Mouse (Mus musculus): ENCODE data around the gene Akr1cl.

- TF ChIP-seq ZC3H11A (IDR thresholded peaks at IDR 0.05; ENCODE audit: borderline replicate concordance, low read depth, low read length) (no peak), CHD2 (IDR thresholded peaks at IDR 0.05; ENCODE audit: low read depth, low read length) (no peak)
Measured at GRCm38 (mm10) chr1:65035513-65035912, 3.0 kb upstream of the Akr1cl start.

Data from ES-E14 (cell line).